8 mouse cellular contexts compared by ENCODE assay signal in the genomic region with DNA sequence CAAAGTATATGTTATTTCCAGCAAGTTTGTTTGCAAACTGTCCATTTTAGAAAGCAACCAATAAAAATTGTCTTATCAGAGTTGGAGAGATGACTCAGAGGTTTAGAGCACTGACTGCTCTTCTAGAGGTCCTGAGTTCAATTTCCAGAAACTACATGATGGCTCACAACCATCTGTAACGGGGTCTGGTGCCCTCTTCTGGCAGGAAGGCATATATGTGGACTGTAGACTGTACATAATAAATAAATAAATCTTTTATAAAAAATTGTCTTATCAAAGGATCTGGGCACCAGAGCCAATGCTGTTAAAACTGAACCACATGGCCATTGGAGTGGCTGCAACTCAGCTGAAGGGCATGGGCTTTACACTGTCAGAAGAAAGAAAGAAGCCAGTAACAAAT. TPM values are rescaled to one million over a fixed set of nuclear protein-coding genes. Genes with fewer than 3 reads are reported as not detected.
A peak's percentile ranks its signal among the peaks of the same experiment; 100 is the strongest.
DNase-seq lines count a peak whose midpoint lies in the region; ATAC-seq lines count a peak whose summit lies in the region.

No protein-coding gene starts in this region.

- ATAC-seq in inflammation-experienced regulatory T-cells, adult 6 months = peak; percentile 50
- ATAC-seq in hindbrain, embryonic 13.5 days (ENCODE audit: low FRiP score) = no peak

- 77% methylated on average over 1 of the region's 1 CpGs for WGBS in hindbrain, embryonic 13.5 days

- no peaks in the 10 kb centered on the region for H3K27me3 ChIP-seq in hindbrain, embryonic 13.5 days

- no peak overlapping the region for H3K4me3 ChIP-seq in hindbrain, embryonic 13.5 days

- no peak overlapping the region for H3K4me2 ChIP-seq in hindbrain, embryonic 13.5 days

- H3K27ac ChIP-seq in hindbrain, embryonic 13.5 days = no peak overlapping the region

- H3K4me1 ChIP-seq in hindbrain, embryonic 13.5 days (replicated peaks) = no peaks in the 10 kb centered on the region

- no peak overlapping the region for H3K9ac ChIP-seq in hindbrain, embryonic 13.5 days

- peak; percentile 13 to 27 for DNase-seq in frontal cortex, postnatal 36 days (ENCODE audit: low spot score in 2 of 2)
- no peak for DNase-seq in frontal cortex, postnatal 25 days (ENCODE audit: low spot score in 2 of 2)
- peak; percentile 29 to 33 for DNase-seq in right cerebral cortex, adult 2 months (ENCODE audit: low spot score in 2 of 2)
- no peak for DNase-seq in right cerebral cortex, postnatal 36 days (ENCODE audit: low spot score in 2 of 2)
- peak; percentile 20 to 22 for DNase-seq in thymus, postnatal 36 days
- no peak for DNase-seq in cerebellum, adult 11 months

- H3K36me3 ChIP-seq in hindbrain, embryonic 13.5 days = peaks cover 59% of the 10 kb centered on the region

- H3K9me3 ChIP-seq in hindbrain, embryonic 13.5 days = no peaks in the 10 kb centered on the region

RNA-seq across cellular contexts. Expression of gene Cdadc1, which starts 7.1 kb away (rescaled TPM):
- polyA plus RNA-seq in inflammation-experienced regulatory T-cells, adult 6 months (2017; shearing (Covaris generic)) = 10 to 100 TPM; 33.3 to 56.1 (median 37.0) TPM
- polyA plus RNA-seq in hindbrain, embryonic 13.5 days (2015; fragmentation: Nextera tagmentation; extraction: Ambion mirVana) = 36.3 and 37.8 TPM in 2 replicates

RNA-seq across cellular contexts. Expression of gene Shisa2, which starts 34.5 kb away (rescaled TPM):
- polyA plus RNA-seq in inflammation-experienced regulatory T-cells, adult 6 months (2017; shearing (Covaris generic)) = not detected
- 4.0 and 4.3 TPM in 2 replicates for polyA plus RNA-seq in hindbrain, embryonic 13.5 days (2015; fragmentation: Nextera tagmentation; extraction: Ambion mirVana)

Comparison
In these comparisons a context has a peak if more than half of its experiments do, and no peak if none do; other contexts are left out.
1. DNase-seq: peak in frontal cortex, postnatal 36 days (2 of 2), right cerebral cortex, adult 2 months (2 of 2) and thymus, postnatal 36 days (2 of 2); none in frontal cortex, postnatal 25 days (0 of 2), right cerebral cortex, postnatal 36 days (0 of 2) and cerebellum, adult 11 months (single experiment).